ENCODE assay signal across 9 mouse cellular contexts in the genomic region with DNA sequence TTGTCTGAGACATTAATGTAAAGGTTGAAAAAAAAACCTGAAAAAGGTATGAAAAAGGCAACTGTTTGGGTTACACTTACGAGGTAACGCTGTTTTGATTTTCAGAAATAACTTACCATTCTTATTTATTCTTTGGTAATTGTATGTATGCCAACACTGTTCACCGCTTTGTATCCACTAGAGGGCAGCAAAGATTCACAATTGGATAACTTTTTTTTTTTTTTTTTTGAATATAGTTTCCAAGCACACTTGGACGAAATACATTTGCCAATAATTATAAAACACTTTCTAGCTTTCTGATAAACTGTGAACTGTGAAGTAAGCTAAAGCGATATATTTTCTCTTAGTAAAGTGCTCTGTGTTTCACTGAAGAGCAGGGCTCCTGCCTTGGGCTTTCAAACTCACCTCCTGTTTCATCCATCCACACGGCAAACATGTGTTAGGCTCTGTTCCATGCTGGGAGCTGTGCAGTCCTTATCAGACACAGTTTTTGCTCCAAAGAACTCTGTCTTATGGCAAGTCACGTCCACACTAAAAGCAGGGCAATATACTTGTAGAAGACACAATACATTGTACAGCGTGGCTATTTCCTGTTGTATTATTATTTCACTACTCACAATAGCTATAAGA. TPM values are rescaled to one million over a fixed set of nuclear protein-coding genes. Genes with fewer than 3 reads are reported as not detected.
DNase-seq lines count a peak whose midpoint lies in the region; ATAC-seq and TF ChIP-seq lines count a peak whose summit lies in the region.
"Had no signal": no experiment of that assay in that cellular context is flagged by ENCODE, and none has a peak within 500 bp of the region (broad histone marks: within the 10 kb centered on the region; RNA-seq: fewer than 3 reads in every experiment).

No protein-coding gene starts in this region.

- no peak overlapping the region for H3K4me3 ChIP-seq in liver, adult 2 months (ENCODE audit: insufficient read depth, low read depth, low read length)
- no peak overlapping the region for H3K4me3 ChIP-seq in lung, adult 2 months (replicated peaks; ENCODE audit: extremely low read depth, low read depth, low read length)

- no peaks in the 10 kb centered on the region for H3K27me3 ChIP-seq in liver, adult 2 months (ENCODE audit: control insufficient read depth, insufficient read depth, low read length)

- H3K27ac ChIP-seq in liver, adult 2 months (replicated peaks; ENCODE audit: insufficient read depth, low read depth, low read length) = no peak overlapping the region

- 22% methylated on average over 8 of the region's 8 CpGs for WGBS in liver, adult 2 months
- 19% methylated on average over 8 of the region's 8 CpGs for WGBS in lung, adult 2 months

- no peak for TF ChIP-seq POLR2A in liver, adult 2 months (IDR thresholded peaks at IDR 0.05; ENCODE audit: extremely low read depth, insufficient read depth, low read length)
- no peak for TF ChIP-seq POLR2A in lung, adult 2 months (IDR thresholded peaks at IDR 0.05; ENCODE audit: borderline replicate concordance, extremely low read depth, low read depth, low read length)

- DNase-seq in cerebellum, postnatal 10 days = peak; percentile 33 to 71
- DNase-seq in cerebellum, adult 8-10 months = no peak
- DNase-seq in liver, adult 2 months (ENCODE audit: extremely low read depth, low read depth, low spot score) = peak; percentile 27
- no peak for DNase-seq in liver
- DNase-seq in cerebellum, postnatal 14 days = peak; percentile 38 to 41
- DNase-seq in lung, adult 2 months = no peak
- no peak for DNase-seq in gastrocnemius, postnatal 36 days

- no peaks in the 10 kb centered on the region for H3K79me2 ChIP-seq in liver, adult 2 months (ENCODE audit: control insufficient read depth, insufficient read depth, low read length)

- TF ChIP-seq CTCF in liver, adult 2 months (IDR thresholded peaks at IDR 0.05; ENCODE audit: low read depth, low read length) = peak; percentile 25; the same call in 1 of the 2 replicates
- TF ChIP-seq CTCF in lung, adult 2 months (IDR thresholded peaks at IDR 0.05; ENCODE audit: insufficient read depth, low read length) = peak; percentile 8; the same call in 1 of the 2 replicates

- intact Hi-C loops in gastrocnemius, postnatal 36 days (cut with DNase I) = loop anchor here (2.0 kb wide), 1 partner anchor 193 kb away; no protein-coding TSS in a partner anchor

- H3K4me1 ChIP-seq in liver, adult 2 months (ENCODE audit: control insufficient read depth, insufficient read depth, low read length) = peaks cover 4% of the 10 kb centered on the region; the same call in 1 of the 2 replicates
- no peaks in the 10 kb centered on the region for H3K4me1 ChIP-seq in lung, adult 2 months (ENCODE audit: control insufficient read depth, insufficient read depth, low read length)

- no peaks in the 10 kb centered on the region for H3K36me3 ChIP-seq in liver, adult 2 months (ENCODE audit: control insufficient read depth, insufficient read depth, low read length)

- ATAC-seq in inflammation-experienced regulatory T-cells, adult 6 months = no peak

- H3K9ac ChIP-seq in liver, adult 2 months (ENCODE audit: low read depth, low read length) = no peak overlapping the region

RNA-seq across cellular contexts. Expression of a gene that starts 29.7 kb away (rescaled TPM):
- not detected in 2 replicates for total RNA-seq in liver, adult 2 months (2014; rRNA removed)
- not detected in 2 replicates for polyA plus RNA-seq in liver, adult 2 months (2012; rRNA removed)
- polyA plus RNA-seq in lung, adult 2 months (2012; rRNA removed) = not detected in 2 replicates
- polyA plus RNA-seq in inflammation-experienced regulatory T-cells, adult 6 months (2017; shearing (Covaris generic)) = not detected
- total RNA-seq in gastrocnemius, postnatal 36 days (2021) = not detected
- total RNA-seq: layer of hippocampus, postnatal 14 days had no signal

RNA-seq across cellular contexts. Expression of a gene that starts 34.2 kb away (rescaled TPM):
- 9.5 and 10.7 TPM in 2 replicates for total RNA-seq in liver, adult 2 months (2014; rRNA removed)
- 14.8 and 15.0 TPM in 2 replicates for polyA plus RNA-seq in liver, adult 2 months (2012; rRNA removed)
- 0.75 and 1.3 TPM in 2 replicates for polyA plus RNA-seq in lung, adult 2 months (2012; rRNA removed)
- polyA plus RNA-seq in inflammation-experienced regulatory T-cells, adult 6 months (2017; shearing (Covaris generic)) = not detected
- total RNA-seq in gastrocnemius, postnatal 36 days (2021) = under 1 TPM; 0.20 to 0.54 TPM

RNA-seq across cellular contexts. Expression of a gene that starts 58.1 kb away (rescaled TPM):
- 0.13 and 0.18 TPM in 2 replicates for total RNA-seq in liver, adult 2 months (2014; rRNA removed)
- polyA plus RNA-seq in liver, adult 2 months (2012; rRNA removed) = 0.36 and 0.37 TPM in 2 replicates
- 36.4 and 68.1 TPM in 2 replicates for polyA plus RNA-seq in lung, adult 2 months (2012; rRNA removed)
- polyA plus RNA-seq in inflammation-experienced regulatory T-cells, adult 6 months (2017; shearing (Covaris generic)) = not detected
- not detected for total RNA-seq in gastrocnemius, postnatal 36 days (2021)

Comparison
In these comparisons a context has a peak if more than half of its experiments do, and no peak if none do; other contexts are left out.
1. DNase-seq: peak in cerebellum, postnatal 10 days (2 of 2), liver, adult 2 months (single experiment) and cerebellum, postnatal 14 days (2 of 2); none in cerebellum, adult 8-10 months (single experiment), liver (single experiment), lung, adult 2 months (single experiment) and gastrocnemius, postnatal 36 days (0 of 2).
2. RNA of a gene that starts 58.1 kb away (polyA plus RNA-seq): 36.4 to 68.1 TPM in lung, adult 2 months; 0.36 to 0.37 TPM in liver, adult 2 months and not detected in inflammation-experienced regulatory T-cells, adult 6 months; every median in the first group is over 10 times any median in the second.